Mouse (Mus musculus): Measurements from ENCODE around the gene Scfd2.

DNA sequence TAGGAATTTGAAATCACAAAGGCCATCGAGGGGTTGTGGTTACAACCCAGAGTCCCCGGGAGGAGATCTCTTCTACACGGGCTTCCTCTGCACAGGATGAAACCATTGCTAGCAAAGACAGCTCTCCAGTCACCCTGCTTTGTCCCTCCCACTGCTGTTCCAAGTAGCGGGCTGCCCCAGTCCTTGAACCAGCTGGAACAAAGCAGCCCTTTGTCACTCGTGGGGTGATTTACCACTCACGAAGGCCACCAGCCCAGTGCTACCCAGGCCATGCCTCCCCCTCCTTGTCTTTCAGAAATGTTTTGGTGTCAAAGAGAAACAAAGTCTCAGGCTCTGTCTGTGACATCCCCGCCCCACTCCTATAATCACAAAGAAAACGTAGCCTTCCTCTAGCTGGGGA lies 326.1 kb downstream of the Scfd2 start:
- TF ChIP-seq POLR2A (IDR thresholded peaks at IDR 0.05; ENCODE audit: borderline replicate concordance, extremely low read depth, low read depth, low read length) (no peak), CTCF (IDR thresholded peaks at IDR 0.05; ENCODE audit: insufficient read depth, low read length) (no peak)
